Mouse (Mus musculus) intestine, embryonic 15.5 days (tissue): ENCODE measurements around the gene Oosp3. TPM values are rescaled to one million over a fixed set of nuclear protein-coding genes. Genes with fewer than 3 reads are reported as not detected.

Experiments
- ATAC-seq: fragments of 200-750 bp; cut with Nextera tagmentation; 2 replicates; pipeline ENCODE4 v1.8.0; 2017; ENCODE audit warnings: moderate TSS enrichment, moderate library complexity
- H3K27ac ChIP-seq: fragments of 300-500 bp; sonication (generic); 2 replicates; pipeline ENCODE4 v1.5.1; 2015; ENCODE audit warnings: mild to moderate bottlenecking, inconsistent platforms
- H3K27me3 ChIP-seq: fragments of 300-500 bp; sonication (generic); replicated peaks from 2 replicates; pipeline ENCODE4 v1.6.1; 2015; ENCODE audit warnings: inconsistent platforms
- H3K36me3 ChIP-seq: fragments of 300-500 bp; sonication (generic); 2 replicates; pipeline ENCODE4 v1.6.1; 2015; ENCODE audit warnings: inconsistent platforms
- H3K4me1 ChIP-seq: fragments of 300-500 bp; sonication (generic); replicated peaks from 2 replicates; pipeline ENCODE4 v1.6.1; 2015; ENCODE audit warnings: inconsistent platforms
- H3K4me2 ChIP-seq: fragments of 300-500 bp; sonication (generic); replicated peaks from 2 replicates; pipeline ENCODE4 v1.6.1; 2015; ENCODE audit warnings: mild to moderate bottlenecking, inconsistent platforms
- H3K4me3 ChIP-seq: fragments of 300-500 bp; sonication (generic); replicated peaks from 2 replicates; pipeline ENCODE4 v1.5.1; 2015; ENCODE audit warnings: inconsistent platforms
- H3K9ac ChIP-seq: fragments of 300-500 bp; sonication (generic); 2 replicates; pipeline ENCODE4 v1.6.1; 2015; ENCODE audit warnings: inconsistent platforms
- H3K9me3 ChIP-seq: fragments of 300-500 bp; sonication (generic); 2 replicates; pipeline ENCODE4 v1.6.1; 2016; ENCODE audit warnings: inconsistent platforms
- WGBS: fragments of 180-500 bp; shearing (Covaris S2); methylation state at CpG from one replicate; pipeline ENCODE4 v1.1.7; 2015; 5-methylcytosine and 5-hydroxymethylcytosine counted together
- polyA plus RNA-seq: library from polyadenylated mRNA; unstranded; fragments of >200 nt; fragmentation: Nextera tagmentation; extraction: Ambion mirVana; gene quantifications from 2 replicates; pipeline ENCODE4 v1.2.1, GENCODE M21; 2015

Oosp3 gene
- polyA plus RNA-seq, 1 experiment from 2014 or later = not detected

DNA sequence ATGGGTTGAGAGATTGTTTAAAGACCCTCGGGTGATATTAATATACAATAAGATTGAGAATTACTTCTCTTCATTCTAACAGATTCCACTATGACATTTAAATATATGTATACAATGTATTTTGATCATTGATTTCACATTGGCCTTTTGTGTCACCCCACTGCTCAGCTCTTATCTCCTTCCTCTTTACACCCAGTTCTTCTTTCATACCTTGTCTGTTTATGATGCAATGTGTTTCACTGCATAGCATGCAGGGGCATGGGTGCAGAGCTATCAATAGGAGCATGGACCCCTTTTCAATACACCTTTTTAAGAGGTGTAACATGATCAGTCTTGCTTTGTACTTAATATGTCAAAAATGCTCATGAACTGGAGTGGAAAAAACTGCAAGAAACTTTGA is 33.4 kb downstream of the Oosp3 start:
- Histone ChIP-seq H3K4me1 (no peaks in the 10 kb centered on the region), H3K9ac (no peak overlapping the region), H3K4me3 (no peak overlapping the region), H3K9me3 (no peaks in the 10 kb centered on the region), H3K27me3 (no peaks in the 10 kb centered on the region), H3K4me2 (no peak overlapping the region), H3K27ac (no peak overlapping the region), H3K36me3 (no peaks in the 10 kb centered on the region)
- WGBS = 79% methylated on average over 1 of the region's 1 CpGs
- no peak for ATAC-seq

DNA sequence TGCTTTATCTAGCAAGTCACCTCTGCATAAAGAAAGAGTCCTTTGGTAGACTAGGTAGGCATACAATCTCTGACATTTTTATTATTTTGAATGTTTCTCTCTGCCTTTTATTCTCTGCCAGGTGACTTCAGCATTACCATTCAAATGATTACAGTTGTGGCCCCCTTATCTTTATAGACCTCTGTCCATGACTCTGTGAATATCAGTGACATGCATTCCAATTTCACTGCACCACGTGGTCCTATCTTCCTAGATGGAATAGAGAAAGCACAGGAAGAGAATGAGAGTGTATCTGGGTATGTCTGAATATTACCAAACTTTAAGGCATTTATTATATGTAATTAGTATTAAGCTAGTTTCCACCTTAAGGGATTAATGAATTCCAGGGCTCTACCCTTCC is 39.6 kb downstream of the Oosp3 start:
- H3K27me3 ChIP-seq = no peaks in the 10 kb centered on the region
- H3K27ac ChIP-seq = no peak overlapping the region
- no peak overlapping the region for H3K4me2 ChIP-seq
- H3K4me3 ChIP-seq = no peak overlapping the region
- WGBS = 42% methylated on average over 1 of the region's 1 CpGs
- no peaks in the 10 kb centered on the region for H3K4me1 ChIP-seq
- H3K36me3 ChIP-seq = no peaks in the 10 kb centered on the region
- H3K9me3 ChIP-seq = no peaks in the 10 kb centered on the region
- no peak overlapping the region for H3K9ac ChIP-seq
- ATAC-seq = no peak

DNA sequence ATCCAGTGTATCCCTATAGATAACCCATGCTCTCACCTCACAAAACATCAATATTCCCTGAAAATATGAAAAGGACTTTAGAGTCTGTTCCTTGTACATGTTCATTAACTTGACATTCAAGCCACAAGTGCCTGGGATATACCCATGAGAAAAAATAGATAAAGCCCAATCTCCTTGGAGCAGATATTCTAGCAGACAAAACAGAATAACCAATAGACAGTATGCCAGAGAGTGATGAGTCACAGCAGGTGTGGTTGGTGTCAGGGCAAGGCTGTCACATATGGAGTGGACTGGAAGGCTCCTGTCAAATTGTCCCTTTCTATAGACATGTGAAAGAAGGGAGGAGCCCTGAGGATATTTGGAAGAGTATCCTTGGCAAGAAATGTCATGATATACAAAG is 48.8 kb downstream of the Oosp3 start:
- ATAC-seq = no peak
- Histone ChIP-seq H3K27me3 (no peaks in the 10 kb centered on the region), H3K36me3 (no peaks in the 10 kb centered on the region), H3K4me1 (no peaks in the 10 kb centered on the region), H3K4me2 (no peak overlapping the region), H3K9ac (no peak overlapping the region), H3K9me3 (no peaks in the 10 kb centered on the region), H3K4me3 (no peak overlapping the region), H3K27ac (no peak overlapping the region)

DNA sequence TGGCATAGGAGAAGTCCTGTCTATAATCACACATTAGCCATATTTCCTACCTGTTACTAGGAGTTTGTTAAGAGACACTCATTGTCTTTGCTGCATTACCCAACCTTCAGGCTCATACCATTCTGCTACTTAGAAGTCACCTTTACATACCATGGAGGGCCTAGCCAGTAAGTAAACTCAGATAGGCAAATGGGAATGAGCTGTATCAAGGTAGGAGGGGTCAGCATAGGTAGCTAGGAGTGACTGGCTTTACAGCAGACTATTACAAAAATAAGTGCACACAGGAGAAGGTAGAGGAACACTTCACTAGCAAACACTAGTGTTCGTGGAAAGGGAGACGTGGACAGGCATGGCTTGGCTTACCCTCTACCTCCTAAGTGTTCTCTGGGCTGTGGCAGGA is 50.4 kb downstream of the Oosp3 start, which contains the start of gene Gif:
Gene Gif (plus strand): TSS at position 257 of the 400 bp plus-strand sequence.
- 75% methylated on average over 2 of the region's 2 CpGs for WGBS
- no peak within 1 kb of the TSS for H3K9ac ChIP-seq
- no peak within 1 kb of the TSS for H3K27ac ChIP-seq
- H3K4me2 ChIP-seq = no peak within 1 kb of the TSS
- H3K9me3 ChIP-seq = no peaks in the 10 kb centered on the region
- H3K4me3 ChIP-seq = no peak within 1 kb of the TSS
- ATAC-seq = no peak
- no peaks in the 10 kb centered on the region for H3K36me3 ChIP-seq
- H3K27me3 ChIP-seq = no peaks in the 10 kb centered on the region
- H3K4me1 ChIP-seq = no peaks in the 10 kb centered on the region

Other genes with a start within 250 kb of the Oosp3 start
- gene Ms4a6c, start 227.7 kb upstream of the Oosp3 start, polyA plus RNA-seq = 10.4 and 10.6 TPM in 2 replicates
- gene Gm8369, start 211.1 kb upstream of the Oosp3 start, polyA plus RNA-seq = 0.06 TPM in 1 of 2 replicates, not detected in the other
- gene Ms4a6b, start 180.5 kb upstream of the Oosp3 start, polyA plus RNA-seq = 6.8 and 8.4 TPM in 2 replicates
- 2.8 and 4.0 TPM in 2 replicates for gene Ms4a4d, start 160.3 kb upstream of the Oosp3 start, polyA plus RNA-seq
- 6.0 and 6.4 TPM in 2 replicates for gene Ms4a6d, start 92.2 kb upstream of the Oosp3 start, polyA plus RNA-seq
- gene Ms4a2, start 73.3 kb upstream of the Oosp3 start, polyA plus RNA-seq = 0.15 and 0.18 TPM in 2 replicates
- 0.34 TPM in 1 of 2 replicates, not detected in the other for gene Ms4a3, start 56.2 kb upstream of the Oosp3 start, polyA plus RNA-seq
- gene Oosp2, start 36.5 kb upstream of the Oosp3 start, polyA plus RNA-seq = not detected in 2 replicates
- gene Oosp1, start 5.9 kb upstream of the Oosp3 start, polyA plus RNA-seq = not detected in 2 replicates
- gene Gif, start 50.5 kb downstream of the Oosp3 start, polyA plus RNA-seq = not detected in 2 replicates
- gene Mrpl16, start 73.3 kb downstream of the Oosp3 start, polyA plus RNA-seq = 58.3 and 63.8 TPM in 2 replicates
- gene Stx3, start 122.3 kb downstream of the Oosp3 start, polyA plus RNA-seq = 41.6 and 44.8 TPM in 2 replicates
- not detected in 2 replicates for gene Olfr1417, start 142.2 kb downstream of the Oosp3 start, polyA plus RNA-seq
- gene Olfr1418, start 164.0 kb downstream of the Oosp3 start, polyA plus RNA-seq = not detected in 2 replicates
- gene Olfr1419, start 178.1 kb downstream of the Oosp3 start, polyA plus RNA-seq = not detected in 2 replicates
- gene Olfr1420, start 189.5 kb downstream of the Oosp3 start, polyA plus RNA-seq = not detected in 2 replicates
- gene Patl1, start 215.3 kb downstream of the Oosp3 start, polyA plus RNA-seq = 16.7 and 17.4 TPM in 2 replicates